Mouse (Mus musculus) liver, embryonic 14.5 days (tissue): ENCODE results near the gene Lyzl4.

Source experiments
- CTCF ChIP-seq: IDR thresholded peaks from 2 replicates; pipeline ENCODE4 v1.5.1; 2016; ENCODE audit warnings: antibody characterized with exemption, low read depth, control low read depth
- EP300 ChIP-seq: IDR thresholded peaks from 2 replicates; pipeline ENCODE4 v1.6.1; 2016; ENCODE audit warnings: antibody characterized with exemption, low read depth

DNA sequence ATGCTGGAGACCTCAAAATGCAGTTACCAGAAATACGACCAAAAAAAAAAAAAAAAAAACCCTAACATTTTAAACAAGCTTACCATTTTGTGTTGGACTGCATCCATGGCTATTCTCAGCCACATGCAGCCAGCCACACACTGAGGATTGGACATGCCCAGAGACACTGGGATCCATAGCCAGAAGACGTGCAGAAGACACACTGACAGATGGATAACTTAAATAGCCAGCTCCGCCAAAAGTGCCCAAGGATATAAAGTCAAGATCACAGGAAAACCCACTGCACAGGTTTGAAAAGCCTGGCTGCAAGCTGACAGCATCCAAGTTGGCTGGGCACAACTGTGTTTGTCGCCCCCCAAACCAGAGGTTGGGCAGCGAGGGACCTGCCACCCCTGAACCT is 22.2 kb upstream of the Lyzl4 start:
- no peak for TF ChIP-seq EP300
- no peak for TF ChIP-seq CTCF
